Mouse (Mus musculus) monocyte, adult 5-6 weeks (primary cell): Measurements from ENCODE around the gene Mindy3. TPM values are rescaled to one million over a fixed set of nuclear protein-coding genes. Genes with fewer than 3 reads are reported as not detected.

Experiments
- ATAC-seq: fragments of 153-309, 156-312 bp; replicated peaks from 2 replicates; pipeline ENCODE4 v1.8.0; 2017; ENCODE audit warnings: mild to moderate bottlenecking; ENCODE audit not compliant: low TSS enrichment, insufficient number of reproducible peaks, severe bottlenecking, poor library complexity, low FRiP score
- total RNA-seq: library from RNA; stranded (forward); fragments of 200-1000, 200-491, 200-594 nt; gene quantifications from 3 replicates; pipeline ENCODE4 v1.2.3, GENCODE M21; 2017

Mindy3 gene
- total RNA-seq, 1 experiment from 2014 or later = 30.5 TPM

- no peak for ATAC-seq
Measured at GRCm38 (mm10) chr2:12378591-12378990, 40.7 kb downstream of the Mindy3 start.

DNA sequence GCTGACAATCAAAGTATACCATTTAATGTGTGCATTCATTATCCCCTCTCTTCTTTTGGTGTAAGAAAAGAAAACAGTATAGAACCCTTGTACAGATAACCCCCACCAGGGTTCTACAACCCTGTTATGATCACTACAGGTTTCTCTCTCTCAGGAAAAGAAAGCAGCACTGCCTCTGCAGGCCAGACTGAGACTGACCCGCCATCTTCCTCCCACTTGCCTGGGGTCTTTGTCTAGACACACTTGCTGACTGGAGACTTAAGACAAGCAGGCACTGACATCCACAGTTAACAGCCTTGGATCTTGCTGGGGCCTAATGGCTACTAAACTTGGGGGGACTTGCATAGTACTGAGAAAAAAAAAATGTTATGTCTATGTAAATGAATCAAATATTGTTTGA, 42.2 kb downstream of the Mindy3 start:
- no peak for ATAC-seq

GRCm38 (mm10) chr2:12372883-12373282, 46.4 kb downstream of the Mindy3 start:
- ATAC-seq = no peak

DNA sequence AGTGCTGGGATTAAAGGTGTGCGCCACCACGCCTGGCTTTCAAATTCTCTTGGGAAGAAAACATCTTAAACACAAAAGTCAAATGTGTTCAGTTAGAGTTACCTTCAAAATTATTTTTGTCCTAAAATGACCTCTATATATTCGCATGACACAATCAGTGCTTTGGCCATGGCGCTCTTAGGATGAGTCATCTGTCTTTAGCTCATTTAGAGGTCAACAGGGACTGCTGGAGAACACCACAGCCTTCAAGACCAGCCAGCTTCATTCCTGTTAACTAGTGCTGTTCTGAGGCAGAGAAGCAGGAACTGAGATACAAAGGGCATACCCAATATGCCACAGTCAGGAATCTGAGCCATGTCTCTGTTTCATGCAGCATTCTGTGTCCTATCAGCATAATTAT, 47.9 kb downstream of the Mindy3 start:
- ATAC-seq = no peak

DNA sequence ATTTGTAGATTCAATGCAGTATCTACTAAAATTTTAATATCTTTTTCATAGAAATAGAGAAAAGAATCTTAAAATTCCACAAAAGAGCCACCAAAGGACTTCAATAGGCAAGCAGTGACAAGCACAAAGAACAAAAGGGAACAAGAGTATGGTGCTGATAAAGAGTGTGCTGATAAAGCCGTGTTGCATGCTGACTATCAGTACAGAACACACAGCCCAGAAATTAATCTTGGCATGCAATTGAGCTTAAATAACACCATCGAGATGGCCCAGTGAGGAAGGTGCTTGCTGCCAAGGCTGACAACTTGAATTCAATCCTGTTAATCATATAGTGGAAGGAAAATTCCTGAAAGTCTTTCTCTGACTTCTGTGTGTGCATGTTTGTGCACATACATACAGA, 50.8 kb downstream of the Mindy3 start:
- no peak for ATAC-seq

- ATAC-seq = no peak
Measured at GRCm38 (mm10) chr2:12368016-12368415, 51.3 kb downstream of the Mindy3 start.

GRCm38 (mm10) chr2:12361310-12361709, 58.0 kb downstream of the Mindy3 start:
- no peak for ATAC-seq

- no peak for ATAC-seq
Measured at GRCm38 (mm10) chr2:12354837-12355236, 64.4 kb downstream of the Mindy3 start.

- ATAC-seq = no peak
Measured at GRCm38 (mm10) chr2:12348914-12349313, 70.4 kb downstream of the Mindy3 start.

GRCm38 (mm10) chr2:12331962-12332361, 87.3 kb downstream of the Mindy3 start:
- ATAC-seq = no peak

GRCm38 (mm10) chr2:12329620-12330019, 89.7 kb downstream of the Mindy3 start:
- ATAC-seq = no peak

GRCm38 (mm10) chr2:12329068-12329407, 90.2 kb downstream of the Mindy3 start:
- no peak for ATAC-seq

GRCm38 (mm10) chr2:12328355-12329067, 90.8 kb downstream of the Mindy3 start:
- ATAC-seq = no peak

DNA sequence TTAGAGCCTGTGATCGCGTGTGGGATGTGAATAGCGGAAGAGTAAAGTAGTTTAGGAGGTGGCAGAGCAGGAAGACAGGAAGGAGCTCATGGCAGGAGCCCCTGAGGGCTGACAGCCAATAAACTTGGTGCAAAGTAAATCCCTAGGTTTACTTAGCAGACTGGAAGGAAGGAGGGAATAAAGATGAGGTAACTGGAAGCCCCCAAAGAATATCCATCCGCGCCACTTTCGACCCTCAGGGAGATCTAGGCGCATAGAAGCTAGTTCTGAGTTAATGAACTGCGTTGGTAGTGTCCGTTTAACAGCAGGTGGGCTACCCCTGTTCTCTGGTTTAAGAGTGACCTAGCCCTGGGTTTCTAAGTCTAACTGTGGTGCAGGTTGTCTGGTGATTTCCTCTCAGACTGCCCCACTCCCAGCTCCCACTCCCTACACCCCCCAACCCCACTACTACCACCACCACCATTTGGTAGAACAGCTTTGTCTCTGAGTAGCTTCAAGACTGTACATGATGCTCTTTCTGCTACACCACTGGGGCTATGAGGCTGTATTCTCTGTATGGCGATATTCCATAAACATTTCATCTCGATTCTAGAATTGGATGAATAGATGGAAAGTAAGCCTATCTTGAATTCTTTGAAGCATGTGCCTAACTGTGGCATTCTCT, 91.4 kb downstream of the Mindy3 start:
- no peak for ATAC-seq

GRCm38 (mm10) chr2:12327216-12327615, 92.1 kb downstream of the Mindy3 start:
- ATAC-seq = peak; percentile 53; the same call in 1 of the 2 replicates

DNA sequence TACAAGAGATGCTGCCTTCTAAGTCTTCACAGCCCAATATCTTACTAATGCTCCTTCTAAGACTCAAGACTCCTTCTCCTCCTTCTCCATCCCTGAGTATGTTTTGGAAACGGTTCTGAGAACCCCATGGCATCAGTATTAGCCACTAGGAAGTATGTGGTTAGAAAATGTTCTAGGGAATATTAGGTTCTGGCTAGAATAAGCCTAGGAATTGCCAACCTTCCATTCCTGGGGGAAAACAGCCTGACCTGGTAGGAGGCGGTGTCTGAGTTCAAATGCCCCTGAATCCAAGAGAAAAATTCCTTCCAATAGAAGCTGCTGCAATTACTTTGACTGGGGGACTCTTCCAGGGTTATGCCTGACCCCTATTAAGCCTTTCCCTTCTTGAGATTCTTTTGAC, 93.4 kb downstream of the Mindy3 start:
- ATAC-seq = no peak

GRCm38 (mm10) chr2:12325417-12325816, 93.9 kb downstream of the Mindy3 start:
- ATAC-seq = 0 out of 2 replicates have a peak, but pooled peaks have one; percentile 19

DNA sequence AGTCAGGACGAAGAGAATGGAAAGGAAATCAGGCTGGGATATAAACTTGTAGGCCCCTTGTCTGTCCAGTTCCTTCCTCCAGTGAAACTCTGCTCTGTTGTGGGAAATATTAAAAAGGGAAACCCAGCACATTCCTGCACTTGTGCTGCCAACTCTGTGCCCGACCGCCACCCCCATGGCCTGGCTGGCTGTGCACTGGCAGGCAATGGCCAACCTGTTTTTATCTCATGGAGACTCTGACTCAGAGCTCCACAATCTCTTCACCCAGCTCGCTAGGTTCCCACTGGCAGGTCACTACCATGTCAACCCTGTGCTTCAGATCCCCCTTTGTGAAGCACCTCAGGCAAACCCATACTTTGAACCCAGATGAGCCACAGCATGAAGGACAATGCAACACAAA, 98.4 kb downstream of the Mindy3 start:
- ATAC-seq = no peak

GRCm38 (mm10) chr2:12318715-12319114, 100.6 kb downstream of the Mindy3 start:
- ATAC-seq = peak; percentile 52

DNA sequence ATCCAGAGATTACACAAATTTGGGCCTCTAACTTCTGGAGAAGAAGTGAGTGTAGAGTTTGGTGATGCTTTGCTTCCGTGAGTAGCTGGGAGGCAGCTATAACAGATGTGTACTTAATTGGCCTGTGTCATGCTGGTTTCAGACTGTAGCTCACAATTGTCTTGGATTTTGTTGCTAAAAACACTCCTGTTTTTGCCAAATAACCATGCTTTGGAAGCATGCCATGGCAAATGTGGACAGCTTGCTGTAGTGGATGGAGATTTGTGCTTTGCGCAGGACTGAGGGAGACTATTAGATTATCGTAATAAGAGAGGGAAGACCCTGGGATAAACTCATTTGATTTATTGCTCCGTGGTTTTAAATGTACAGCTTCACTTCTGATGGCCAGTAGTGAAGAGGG, 101.2 kb downstream of the Mindy3 start:
- ATAC-seq = no peak
